Mouse (Mus musculus): Measurements from ENCODE around the gene Decr2. TPM values are rescaled to one million over a fixed set of nuclear protein-coding genes. Genes with fewer than 3 reads are reported as not detected.
"Not testable (repeated sequence)": the region's sequence is repeated elsewhere in the genome, so short reads cannot be mapped to it uniquely, and the experiment has no call there.

Gene Decr2
- polyA plus RNA-seq, 1 experiment from 2014 or later = 23.4 TPM

- peak overlapping the region; percentile 87; the same call in 1 of the 2 replicates for H3K27ac ChIP-seq
- no peak overlapping the region for H3K4me3 ChIP-seq (ENCODE audit: inconsistent target)
- 74% methylated on average over 2 of the region's 2 CpGs for WGBS (ENCODE audit: missing documents)
- no peaks in the 10 kb centered on the region for H3K36me3 ChIP-seq (ENCODE audit: inconsistent target)
- no peaks in the 10 kb centered on the region for H3K79me2 ChIP-seq (ENCODE audit: inconsistent target)
These were observed 10.0 kb upstream of the Decr2 start for GRCm38 (mm10) chr17:26100166-26100565.

DNA sequence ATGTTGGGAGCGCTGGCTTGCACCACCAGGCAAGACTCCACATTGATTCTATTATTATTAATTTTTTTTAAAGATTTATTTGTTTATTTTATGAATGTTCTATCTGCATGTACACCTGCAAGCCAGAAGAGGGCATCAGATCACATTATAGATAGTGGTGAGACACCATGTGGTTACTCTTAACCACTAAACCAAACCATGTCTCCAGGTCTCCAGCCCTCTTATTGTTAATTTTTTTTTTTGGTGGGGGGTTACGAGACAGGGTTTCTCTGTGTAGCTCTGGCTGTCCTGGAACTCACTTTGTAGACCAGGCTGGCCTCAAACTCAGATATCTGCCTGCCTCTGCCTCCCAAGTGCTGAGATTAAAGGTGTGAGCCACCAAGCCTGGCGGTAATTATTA lies 9.2 kb upstream of the Decr2 start:
- H3K4me3 ChIP-seq (ENCODE audit: inconsistent target); H3K36me3 ChIP-seq (ENCODE audit: inconsistent target); H3K27ac ChIP-seq; H3K79me2 ChIP-seq (ENCODE audit: inconsistent target): not testable (repeated sequence)
- 49% methylated on average over 3 of the region's 3 CpGs for WGBS (ENCODE audit: missing documents)

DNA sequence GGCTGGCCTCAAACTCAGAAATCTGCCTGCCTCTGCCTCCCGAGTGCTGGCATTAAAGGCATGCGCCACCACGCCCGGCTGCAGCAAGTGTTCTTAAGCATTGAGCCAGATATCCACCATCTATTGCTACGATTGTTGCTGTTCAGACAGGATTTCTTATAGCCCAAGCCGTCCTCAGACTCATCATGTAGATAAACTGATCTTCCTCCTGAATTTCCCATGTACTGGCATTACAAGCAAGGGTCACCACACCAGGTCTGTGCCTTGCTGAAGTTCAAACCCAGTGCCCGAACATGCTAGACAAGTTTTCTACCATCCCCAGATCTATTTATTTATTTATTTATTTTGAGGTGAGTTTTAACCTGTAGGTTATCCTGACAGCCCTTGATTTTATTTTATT lies 8.3 kb upstream of the Decr2 start:
- Histone ChIP-seq H3K79me2 (ENCODE audit: inconsistent target) (no peaks in the 10 kb centered on the region), H3K27ac (no peak overlapping the region), H3K36me3 (ENCODE audit: inconsistent target) (no peaks in the 10 kb centered on the region), H3K4me3 (ENCODE audit: inconsistent target) (no peak overlapping the region)
- WGBS (ENCODE audit: missing documents) = 98% methylated on average over 7 of the region's 7 CpGs

GRCm38 (mm10) chr17:26095121-26095740 lies 5.1 kb upstream of the Decr2 start, which contains the start of gene Nme4:
Nme4 (minus strand) TSS chr17:26095602.
- no peaks in the 10 kb centered on the region for H3K79me2 ChIP-seq (ENCODE audit: inconsistent target)
- no peaks in the 10 kb centered on the region for H3K36me3 ChIP-seq (ENCODE audit: inconsistent target)
- H3K4me3 ChIP-seq (ENCODE audit: inconsistent target) = peak within 1 kb of the TSS; percentile 46
- WGBS (ENCODE audit: missing documents) = 5% methylated on average over 46 of the region's 47 CpGs
- 0 out of 2 replicates have a peak within 1 kb of the TSS, but pooled peaks have one; percentile 25 for H3K27ac ChIP-seq

DNA sequence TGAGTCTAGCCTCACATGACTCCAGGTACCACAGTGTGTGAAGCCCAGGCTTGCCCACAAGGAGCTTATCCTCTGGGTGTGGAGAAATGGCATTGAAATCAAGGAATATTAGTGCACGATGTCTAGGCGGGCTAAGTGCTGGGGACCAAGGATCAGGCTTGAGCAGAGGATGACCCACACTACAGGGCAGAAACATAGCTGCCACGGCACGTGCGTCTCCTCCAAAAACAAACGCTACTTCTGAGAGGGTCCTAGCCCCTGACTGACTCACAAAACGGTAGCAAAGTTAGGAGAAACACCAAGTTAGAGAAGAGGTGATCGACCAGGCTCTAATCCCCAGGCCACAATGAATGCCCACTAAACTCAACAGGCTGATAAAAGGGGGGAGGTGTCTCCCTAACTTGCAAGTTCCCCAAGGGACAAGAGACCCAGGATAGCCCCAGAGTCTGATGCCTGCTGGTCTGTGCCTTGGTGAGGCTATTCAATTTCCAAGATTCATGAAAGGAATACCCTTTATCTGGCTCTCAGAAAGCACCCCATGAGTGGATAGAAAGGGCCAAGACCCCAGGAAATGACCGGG lies 4.5 kb upstream of the Decr2 start:
- Histone ChIP-seq H3K36me3 (ENCODE audit: inconsistent target) (no peaks in the 10 kb centered on the region), H3K27ac (0 out of 2 replicates have a peak overlapping the region, but pooled peaks have one; percentile 25), H3K79me2 (ENCODE audit: inconsistent target) (no peaks in the 10 kb centered on the region), H3K4me3 (ENCODE audit: inconsistent target) (peak overlapping the region; percentile 46)
- WGBS (ENCODE audit: missing documents) = 65% methylated on average over 9 of the region's 9 CpGs

GRCm38 (mm10) chr17:26087059-26087564 lies 3.0 kb downstream of the Decr2 start:
- Histone ChIP-seq H3K36me3 (ENCODE audit: inconsistent target) (no peaks in the 10 kb centered on the region; the same call in 1 of the 2 replicates), H3K79me2 (ENCODE audit: inconsistent target) (no peaks in the 10 kb centered on the region), H3K27ac (no peak overlapping the region), H3K4me3 (ENCODE audit: inconsistent target) (no peak overlapping the region)
- WGBS (ENCODE audit: missing documents) = 95% methylated on average over 9 of the region's 9 CpGs

GRCm38 (mm10) chr17:26080867-26081266 lies 9.3 kb downstream of the Decr2 start:
- H3K79me2 ChIP-seq (ENCODE audit: inconsistent target) = no peaks in the 10 kb centered on the region
- H3K27ac ChIP-seq = no peak overlapping the region
- WGBS (ENCODE audit: missing documents) = 66% methylated on average over 2 of the region's 2 CpGs
- H3K4me3 ChIP-seq (ENCODE audit: inconsistent target) = no peak overlapping the region
- no peaks in the 10 kb centered on the region; the same call in 1 of the 2 replicates for H3K36me3 ChIP-seq (ENCODE audit: inconsistent target)

DNA sequence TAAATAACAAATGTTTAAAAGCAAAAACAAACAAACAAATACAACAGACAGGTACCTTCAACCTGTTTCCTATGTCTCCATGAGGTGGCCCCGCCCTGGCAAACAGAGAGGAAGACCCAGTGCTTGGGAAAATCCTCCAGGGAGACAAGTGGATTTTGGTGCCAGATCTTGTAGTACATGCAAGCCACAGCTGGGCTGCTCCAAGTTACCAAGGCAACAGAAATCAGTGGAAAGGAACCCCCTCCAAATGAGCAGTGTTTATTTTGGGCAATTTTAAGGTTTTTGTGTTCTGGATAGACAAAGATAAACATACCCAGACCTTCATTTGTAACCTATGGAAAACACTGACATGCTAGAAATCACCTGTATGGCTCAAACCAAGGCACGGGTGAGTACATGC lies 11.3 kb downstream of the Decr2 start:
- H3K36me3 ChIP-seq (ENCODE audit: inconsistent target) = no peaks in the 10 kb centered on the region
- H3K27ac ChIP-seq = no peak overlapping the region
- no peaks in the 10 kb centered on the region for H3K79me2 ChIP-seq (ENCODE audit: inconsistent target)
- WGBS (ENCODE audit: missing documents) = 89% methylated on average over 2 of the region's 2 CpGs
- H3K4me3 ChIP-seq (ENCODE audit: inconsistent target) = no peak overlapping the region

DNA sequence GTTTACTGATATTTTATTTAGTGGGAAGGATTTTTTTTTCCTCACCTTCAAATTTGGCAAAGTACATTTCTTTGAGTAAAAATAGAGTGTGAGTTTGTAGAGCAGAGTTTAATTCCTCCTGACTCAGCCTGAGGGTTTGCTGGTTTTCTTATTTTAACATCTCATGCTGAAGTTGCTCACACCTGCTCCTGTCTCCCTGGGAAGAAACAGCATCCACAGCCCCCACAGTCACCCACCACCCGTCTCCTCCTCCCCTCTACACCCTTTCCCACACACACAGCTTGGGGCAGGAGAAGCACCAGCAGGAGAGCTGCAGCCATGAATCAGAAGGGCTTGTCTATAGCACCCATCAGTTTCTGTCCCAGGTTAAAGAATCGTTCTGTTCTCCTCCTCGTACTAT lies 14.9 kb downstream of the Decr2 start:
- WGBS (ENCODE audit: missing documents) = 83% methylated on average over 3 of the region's 3 CpGs
- no peaks in the 10 kb centered on the region for H3K79me2 ChIP-seq (ENCODE audit: inconsistent target)
- no peak overlapping the region for H3K27ac ChIP-seq
- H3K36me3 ChIP-seq (ENCODE audit: inconsistent target) = no peaks in the 10 kb centered on the region
- H3K4me3 ChIP-seq (ENCODE audit: inconsistent target) = no peak overlapping the region

- Histone ChIP-seq H3K4me3 (ENCODE audit: inconsistent target) (no peak overlapping the region), H3K79me2 (ENCODE audit: inconsistent target) (no peaks in the 10 kb centered on the region), H3K27ac (no peak overlapping the region), H3K36me3 (ENCODE audit: inconsistent target) (no peaks in the 10 kb centered on the region)
- 27% methylated on average over 6 of the region's 6 CpGs for WGBS (ENCODE audit: missing documents)
These were observed 20.0 kb downstream of the Decr2 start for GRCm38 (mm10) chr17:26070136-26070535.

GRCm38 (mm10) chr17:26068831-26069739 lies 21.1 kb downstream of the Decr2 start, which contains the start of gene Rab11fip3:
Rab11fip3 (minus strand) TSS chr17:26069555.
- no peak within 1 kb of the TSS for H3K27ac ChIP-seq
- H3K4me3 ChIP-seq (ENCODE audit: inconsistent target) = peak within 1 kb of the TSS; percentile 39
- WGBS (ENCODE audit: missing documents) = under 1% methylated on average over 94 of the region's 94 CpGs
- H3K36me3 ChIP-seq (ENCODE audit: inconsistent target) = no peaks in the 10 kb centered on the region
- H3K79me2 ChIP-seq (ENCODE audit: inconsistent target) = no peaks in the 10 kb centered on the region

DNA sequence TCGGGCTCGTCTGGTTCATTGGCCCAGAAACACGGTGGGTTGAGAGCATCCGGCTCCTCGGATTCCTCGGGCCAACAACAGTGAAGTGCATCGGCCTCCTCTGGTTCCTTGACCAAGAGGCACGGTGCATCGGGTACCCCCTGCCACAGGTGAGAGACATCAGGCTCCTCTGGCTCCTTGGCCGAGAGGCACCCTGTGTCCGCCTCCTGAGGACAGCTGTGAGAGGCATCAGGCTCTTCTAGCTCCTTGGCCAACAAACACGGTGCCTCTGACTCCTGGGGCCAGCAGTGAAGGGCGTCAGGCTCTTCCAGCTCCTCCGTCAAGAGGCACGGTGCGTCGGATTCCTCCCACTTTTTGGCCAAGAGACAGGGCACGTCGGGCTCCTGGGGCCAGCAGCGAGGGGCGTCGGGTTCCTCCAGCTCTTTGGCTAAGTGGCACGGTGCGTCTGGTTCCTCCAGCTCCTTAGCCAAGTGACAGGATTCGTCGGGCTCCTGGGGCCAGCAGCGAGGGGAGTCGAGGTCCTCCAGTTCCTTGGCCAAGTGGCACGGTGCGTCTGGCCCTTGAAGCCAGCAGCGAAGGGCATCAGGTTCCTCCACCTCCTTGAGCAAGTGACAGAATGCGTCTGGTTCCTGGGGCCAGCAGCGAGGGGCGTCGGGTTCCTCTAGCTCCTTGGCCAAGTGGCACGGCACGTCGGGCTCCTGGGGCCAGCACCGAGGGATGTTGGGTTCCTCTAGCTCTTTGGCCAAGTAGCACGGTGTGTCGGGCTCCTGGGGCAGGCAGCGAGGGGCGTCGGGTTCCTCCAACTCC lies 21.9 kb downstream of the Decr2 start:
- Histone ChIP-seq H3K4me3 (ENCODE audit: inconsistent target) (peak overlapping the region; percentile 26), H3K36me3 (ENCODE audit: inconsistent target) (no peaks in the 10 kb centered on the region), H3K27ac (no peak overlapping the region), H3K79me2 (ENCODE audit: inconsistent target) (no peaks in the 10 kb centered on the region)
- WGBS (ENCODE audit: missing documents) = 19% methylated on average over 44 of the region's 44 CpGs

DNA sequence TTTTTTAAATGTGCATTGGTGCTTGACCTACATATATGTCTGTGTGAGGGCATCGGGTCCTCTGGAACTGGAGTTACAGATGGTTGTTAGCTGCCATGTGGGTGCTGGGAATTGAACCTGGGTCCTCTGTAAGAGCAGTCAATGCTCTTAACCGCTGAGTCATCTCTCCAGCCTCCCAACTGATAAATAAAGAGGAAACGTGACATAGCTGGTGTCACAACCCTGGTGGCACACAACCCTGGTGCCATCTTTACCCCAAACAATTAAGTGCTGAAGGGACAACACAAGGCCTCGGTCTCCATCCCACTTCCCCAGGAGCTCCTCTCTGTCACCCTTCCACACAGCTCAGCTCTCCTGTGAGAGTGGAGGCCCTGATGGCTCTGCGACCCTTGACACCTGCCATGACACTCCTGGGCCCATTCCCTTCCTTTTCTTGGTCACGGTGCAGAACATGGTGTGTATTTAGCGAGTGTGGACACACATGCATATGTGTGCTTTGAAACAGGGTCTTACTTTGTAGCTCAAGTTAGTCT lies 23.6 kb downstream of the Decr2 start:
- Histone ChIP-seq H3K27ac (no peak overlapping the region), H3K79me2 (ENCODE audit: inconsistent target) (no peaks in the 10 kb centered on the region), H3K36me3 (ENCODE audit: inconsistent target) (no peaks in the 10 kb centered on the region), H3K4me3 (ENCODE audit: inconsistent target) (no peak overlapping the region)
- 90% methylated on average over 7 of the region's 7 CpGs for WGBS (ENCODE audit: missing documents)

DNA sequence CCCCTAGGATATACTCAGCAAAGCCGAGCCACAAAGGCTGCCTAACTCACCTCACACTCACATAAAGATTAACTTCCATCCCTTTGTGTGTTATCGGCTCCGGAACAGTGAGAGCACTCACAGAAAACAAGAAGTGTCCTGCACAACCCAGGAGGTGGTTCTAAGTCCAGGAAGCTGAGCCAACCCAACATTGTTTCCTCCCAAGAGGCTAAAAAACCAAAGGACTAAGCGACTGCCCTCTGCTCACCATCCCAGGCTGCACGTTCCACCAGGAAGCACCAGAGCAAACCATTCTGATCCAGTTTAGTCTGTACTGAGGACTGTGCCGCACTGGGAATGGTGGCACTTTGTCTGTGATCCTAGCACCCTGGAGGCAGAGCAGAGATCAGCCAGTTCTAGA lies 25.2 kb downstream of the Decr2 start:
- Histone ChIP-seq H3K4me3 (ENCODE audit: inconsistent target) (no peak overlapping the region), H3K79me2 (ENCODE audit: inconsistent target) (no peaks in the 10 kb centered on the region), H3K36me3 (ENCODE audit: inconsistent target) (no peaks in the 10 kb centered on the region), H3K27ac (no peak overlapping the region)
- WGBS (ENCODE audit: missing documents) = 28% methylated on average over 6 of the region's 6 CpGs
